Mouse (Mus musculus): ENCODE measurements at regions not wholly inside any gene's neighbourhood (a gene's known extent, or its start where the extent isn't known, plus 50 kb on each side); places are given as distances from the start of the nearest gene placed in this dataset.

GRCm38 (mm10) chr13:29079841-29080240 is 126.3 kb upstream of the Sox4 start:
- DNase-seq (ENCODE audit: low spot score) (no peak), ATAC-seq (ENCODE audit: low FRiP score) (no peak)
- WGBS: 96% methylated on average over 10 of the region's 10 CpGs
- Histone ChIP-seq H3K27ac (ENCODE audit: low read depth, low read length) (no peak overlapping the region), H3K9me3 (ENCODE audit: low read length) (no peaks in the 10 kb centered on the region), H3K36me3 (ENCODE audit: insufficient read depth, low read length) (no peaks in the 10 kb centered on the region), H3K27me3 (ENCODE audit: insufficient read depth, low read length) (no peaks in the 10 kb centered on the region), H3K4me3 (ENCODE audit: low read depth, low read length) (no peak overlapping the region), H3K4me2 (ENCODE audit: low read depth, low read length, poor library complexity, severe bottlenecking) (no peak overlapping the region), H3K4me1 (ENCODE audit: insufficient read depth, low read length) (no peaks in the 10 kb centered on the region), H3K9ac (replicated peaks; ENCODE audit: low read length, poor library complexity, severe bottlenecking) (no peak overlapping the region)
- TF ChIP-seq CTCF (IDR thresholded peaks at IDR 0.05): no peak

- 96% methylated on average over 2 of the region's 2 CpGs for WGBS
- no peak for ATAC-seq (ENCODE audit: low FRiP score)
- no peaks in the 10 kb centered on the region for H3K36me3 ChIP-seq (ENCODE audit: insufficient read depth, low read length)
Observed at GRCm38 (mm10) chr13:29073630-29074029, 120.1 kb upstream of the Sox4 start.

GRCm38 (mm10) chr13:29063924-29064323 is 110.4 kb upstream of the Sox4 start:
- no peak for TF ChIP-seq CTCF (IDR thresholded peaks at IDR 0.05)
- 89% methylated on average over 5 of the region's 5 CpGs for WGBS

More at GRCm38 (mm10) chr13:29073630-29074029, 120.1 kb upstream of the Sox4 start:
- H3K4me3 ChIP-seq (ENCODE audit: low read depth, low read length): no peak overlapping the region
- no peaks in the 10 kb centered on the region for H3K27me3 ChIP-seq (ENCODE audit: insufficient read depth, low read length)
- H3K9ac ChIP-seq (replicated peaks; ENCODE audit: low read length, poor library complexity, severe bottlenecking): no peak overlapping the region
- H3K4me2 ChIP-seq (ENCODE audit: low read depth, low read length, poor library complexity, severe bottlenecking): no peak overlapping the region
- H3K4me1 ChIP-seq (ENCODE audit: insufficient read depth, low read length): no peaks in the 10 kb centered on the region
- TF ChIP-seq CTCF (IDR thresholded peaks at IDR 0.05): no peak
- no peaks in the 10 kb centered on the region for H3K9me3 ChIP-seq (ENCODE audit: low read length)
- no peak for DNase-seq (ENCODE audit: low spot score)
- no peak overlapping the region for H3K27ac ChIP-seq (ENCODE audit: low read depth, low read length)

GRCm38 (mm10) chr13:29058685-29059084 is 105.2 kb upstream of the Sox4 start:
- ATAC-seq (ENCODE audit: low FRiP score): no peak
- Histone ChIP-seq H3K9me3 (ENCODE audit: low read length) (no peaks in the 10 kb centered on the region), H3K4me1 (ENCODE audit: insufficient read depth, low read length) (no peaks in the 10 kb centered on the region), H3K27ac (ENCODE audit: low read depth, low read length) (no peak overlapping the region), H3K4me3 (ENCODE audit: low read depth, low read length) (no peak overlapping the region), H3K4me2 (ENCODE audit: low read depth, low read length, poor library complexity, severe bottlenecking) (no peak overlapping the region), H3K36me3 (ENCODE audit: insufficient read depth, low read length) (no peaks in the 10 kb centered on the region), H3K9ac (replicated peaks; ENCODE audit: low read length, poor library complexity, severe bottlenecking) (no peak overlapping the region), H3K27me3 (ENCODE audit: insufficient read depth, low read length) (no peaks in the 10 kb centered on the region)
- WGBS: 61% methylated on average over 5 of the region's 5 CpGs
- no peak for TF ChIP-seq CTCF (IDR thresholded peaks at IDR 0.05)
- no peak for DNase-seq (ENCODE audit: low spot score)

More at GRCm38 (mm10) chr13:29063924-29064323, 110.4 kb upstream of the Sox4 start:
- no peaks in the 10 kb centered on the region for H3K36me3 ChIP-seq (ENCODE audit: insufficient read depth, low read length)
- no peak overlapping the region for H3K4me2 ChIP-seq (ENCODE audit: low read depth, low read length, poor library complexity, severe bottlenecking)
- ATAC-seq (ENCODE audit: low FRiP score) (no peak), DNase-seq (ENCODE audit: low spot score) (no peak)
- H3K4me3 ChIP-seq (ENCODE audit: low read depth, low read length): no peak overlapping the region
- H3K9me3 ChIP-seq (ENCODE audit: low read length): no peaks in the 10 kb centered on the region
- no peak overlapping the region for H3K27ac ChIP-seq (ENCODE audit: low read depth, low read length)
- no peak overlapping the region for H3K9ac ChIP-seq (replicated peaks; ENCODE audit: low read length, poor library complexity, severe bottlenecking)
- no peaks in the 10 kb centered on the region for H3K4me1 ChIP-seq (ENCODE audit: insufficient read depth, low read length)
- no peaks in the 10 kb centered on the region for H3K27me3 ChIP-seq (ENCODE audit: insufficient read depth, low read length)

GRCm38 (mm10) chr13:29049730-29050129 is 96.2 kb upstream of the Sox4 start:
- WGBS: 29% methylated on average over 4 of the region's 4 CpGs
- no peak for ATAC-seq (ENCODE audit: low FRiP score)
- TF ChIP-seq CTCF (IDR thresholded peaks at IDR 0.05): no peak
- no peaks in the 10 kb centered on the region for H3K36me3 ChIP-seq (ENCODE audit: insufficient read depth, low read length)
- no peak for DNase-seq (ENCODE audit: low spot score)
- H3K4me2 ChIP-seq (ENCODE audit: low read depth, low read length, poor library complexity, severe bottlenecking): no peak overlapping the region
- H3K9me3 ChIP-seq (ENCODE audit: low read length): no peaks in the 10 kb centered on the region
- H3K27me3 ChIP-seq (ENCODE audit: insufficient read depth, low read length): no peaks in the 10 kb centered on the region
- no peak overlapping the region for H3K9ac ChIP-seq (replicated peaks; ENCODE audit: low read length, poor library complexity, severe bottlenecking)
- no peak overlapping the region for H3K4me3 ChIP-seq (ENCODE audit: low read depth, low read length)
- no peak overlapping the region for H3K27ac ChIP-seq (ENCODE audit: low read depth, low read length)
- peaks cover 4% of the 10 kb centered on the region; the same call in 1 of the 2 replicates for H3K4me1 ChIP-seq (ENCODE audit: insufficient read depth, low read length)

- peaks cover 4% of the 10 kb centered on the region; the same call in 1 of the 2 replicates for H3K4me1 ChIP-seq (ENCODE audit: insufficient read depth, low read length)
- H3K27me3 ChIP-seq (ENCODE audit: insufficient read depth, low read length): no peaks in the 10 kb centered on the region
- ATAC-seq (ENCODE audit: low FRiP score) (0 out of 2 replicates have a peak, but pooled peaks have one; percentile 66), DNase-seq (ENCODE audit: low spot score) (no peak)
- H3K36me3 ChIP-seq (ENCODE audit: insufficient read depth, low read length): no peaks in the 10 kb centered on the region
- TF ChIP-seq CTCF (IDR thresholded peaks at IDR 0.05): no peak
- no peak overlapping the region for H3K4me3 ChIP-seq (ENCODE audit: low read depth, low read length)
- H3K9ac ChIP-seq (replicated peaks; ENCODE audit: low read length, poor library complexity, severe bottlenecking): no peak overlapping the region
- H3K27ac ChIP-seq (ENCODE audit: low read depth, low read length): no peak overlapping the region; the same call in 1 of the 2 replicates
- H3K4me2 ChIP-seq (ENCODE audit: low read depth, low read length, poor library complexity, severe bottlenecking): no peak overlapping the region
- no peaks in the 10 kb centered on the region for H3K9me3 ChIP-seq (ENCODE audit: low read length)
- WGBS: 57% methylated on average over 7 of the region's 7 CpGs
Observed at GRCm38 (mm10) chr13:29048990-29049576, 95.6 kb upstream of the Sox4 start.

Measured in midbrain, postnatal 0 days (tissue).